Mouse (Mus musculus): ENCODE measurements around the gene Rabepk. TPM values are rescaled to one million over a fixed set of nuclear protein-coding genes. Genes with fewer than 3 reads are reported as not detected.
A peak's percentile ranks its signal among the peaks of the same experiment; 100 is the strongest.
"Not testable (repeated sequence)": the region's sequence is repeated elsewhere in the genome, so short reads cannot be mapped to it uniquely, and the experiment has no call there.

The Rabepk gene
- total RNA-seq, 2 experiments from 2014 or later = 25.8 to 26.2 TPM

GRCm38 (mm10) chr2:34772252-34773235 lies 27.2 kb downstream of the Rabepk start:
- DNase-seq (ENCODE audit: low spot score in 2 of 2) = peak; percentile 26 to 27
- intact Hi-C loops (cut with DNase I) = loop anchor here (1.0 kb wide), 1 partner anchor 18 kb away; no protein-coding TSS in a partner anchor

GRCm38 (mm10) chr2:34771368-34772226 lies 28.1 kb downstream of the Rabepk start, which contains the start of gene Hspa5:
TSS of gene Hspa5 (plus strand) at chr2:34771970.
- peak; percentile 100 for DNase-seq (ENCODE audit: low spot score in 2 of 2)
- intact Hi-C loops (cut with DNase I) = loop anchor here (1.0 kb wide), 1 partner anchor 17 kb away; no protein-coding TSS in a partner anchor

- DNase-seq (ENCODE audit: low spot score in 2 of 2) = no peak
- intact Hi-C loops (cut with DNase I) = no loop called here
Measured at GRCm38 (mm10) chr2:34770951-34771350, 28.8 kb downstream of the Rabepk start.

GRCm38 (mm10) chr2:34770049-34770448 lies 29.7 kb downstream of the Rabepk start:
- intact Hi-C loops (cut with DNase I) = no loop called here

GRCm38 (mm10) chr2:34764801-34765200 lies 34.9 kb downstream of the Rabepk start:
- no peak for DNase-seq (ENCODE audit: low spot score in 2 of 2)
- intact Hi-C loops (cut with DNase I) = no loop called here

More at GRCm38 (mm10) chr2:34770049-34770448, 29.7 kb downstream of the Rabepk start:
- no peak for DNase-seq (ENCODE audit: low spot score in 2 of 2)

- intact Hi-C loops (cut with DNase I) = no loop called here
- DNase-seq (ENCODE audit: low spot score in 2 of 2) = no peak
Measured at GRCm38 (mm10) chr2:34762872-34763271, 36.8 kb downstream of the Rabepk start.

- intact Hi-C loops (cut with DNase I) = no loop called here
- DNase-seq (ENCODE audit: low spot score in 2 of 2) = no peak
Measured at GRCm38 (mm10) chr2:34762174-34762573, 37.5 kb downstream of the Rabepk start.

- intact Hi-C loops (cut with DNase I) = not testable (repeated sequence)
Measured at GRCm38 (mm10) chr2:34761272-34761671, 38.4 kb downstream of the Rabepk start.

GRCm38 (mm10) chr2:34757341-34757740 lies 42.4 kb downstream of the Rabepk start:
- intact Hi-C loops (cut with DNase I) = no loop called here

More at GRCm38 (mm10) chr2:34761272-34761671, 38.4 kb downstream of the Rabepk start:
- DNase-seq (ENCODE audit: low spot score in 2 of 2) = not testable (repeated sequence)

GRCm38 (mm10) chr2:34754551-34755358 lies 45.0 kb downstream of the Rabepk start, which contains the start of gene Gapvd1:
TSS of gene Gapvd1 (minus strand) at chr2:34755232.
- intact Hi-C loops (cut with DNase I) = loop anchor here (1.0 kb wide), 1 partner anchor 18 kb away; no protein-coding TSS in a partner anchor
- DNase-seq (ENCODE audit: low spot score in 2 of 2) = peak in 1 of 2 experiments; percentile 17

More at GRCm38 (mm10) chr2:34757341-34757740, 42.4 kb downstream of the Rabepk start:
- DNase-seq (ENCODE audit: low spot score in 2 of 2) = no peak

GRCm38 (mm10) chr2:34753811-34754550 lies 45.7 kb downstream of the Rabepk start:
- DNase-seq (ENCODE audit: low spot score in 2 of 2) = peak; percentile 65 to 85
- intact Hi-C loops (cut with DNase I) = loop anchor here (1.0 kb wide), 1 partner anchor 18 kb away; no protein-coding TSS in a partner anchor

- intact Hi-C loops (cut with DNase I) = no loop called here
- DNase-seq (ENCODE audit: low spot score in 2 of 2) = no peak
Measured at GRCm38 (mm10) chr2:34750245-34750644, 49.5 kb downstream of the Rabepk start.

GRCm38 (mm10) chr2:34748479-34748878 lies 51.2 kb downstream of the Rabepk start:
- no peak for DNase-seq (ENCODE audit: low spot score in 2 of 2)
- intact Hi-C loops (cut with DNase I) = no loop called here

GRCm38 (mm10) chr2:34745673-34746072 lies 54.0 kb downstream of the Rabepk start:
- intact Hi-C loops (cut with DNase I) = no loop called here
- DNase-seq (ENCODE audit: low spot score in 2 of 2) = no peak

- no peak for DNase-seq (ENCODE audit: low spot score in 2 of 2)
- intact Hi-C loops (cut with DNase I) = no loop called here
Measured at GRCm38 (mm10) chr2:34744476-34744875, 55.2 kb downstream of the Rabepk start.

GRCm38 (mm10) chr2:34742675-34743074 lies 57.0 kb downstream of the Rabepk start:
- DNase-seq (ENCODE audit: low spot score in 2 of 2) = no peak
- intact Hi-C loops (cut with DNase I) = no loop called here

GRCm38 (mm10) chr2:34741390-34742159 lies 58.1 kb downstream of the Rabepk start:
- DNase-seq (ENCODE audit: low spot score in 2 of 2) = no peak

More at GRCm38 (mm10) chr2:34741390-34742159, 58.1 kb downstream of the Rabepk start:
- intact Hi-C loops (cut with DNase I) = no loop called here

Data from left cerebral cortex, postnatal 14 days (tissue).